Mouse (Mus musculus) MEL-GATA-1-ER (cell line): ENCODE results near the gene Bace1.

Source experiments
- DNase-seq: peaks from one replicate; pipeline ENCODE4 v3.0.0-alpha.2; 2012; ENCODE audit warnings: low read depth; ENCODE audit errors: extremely low read depth

Gene Bace1

DNA sequence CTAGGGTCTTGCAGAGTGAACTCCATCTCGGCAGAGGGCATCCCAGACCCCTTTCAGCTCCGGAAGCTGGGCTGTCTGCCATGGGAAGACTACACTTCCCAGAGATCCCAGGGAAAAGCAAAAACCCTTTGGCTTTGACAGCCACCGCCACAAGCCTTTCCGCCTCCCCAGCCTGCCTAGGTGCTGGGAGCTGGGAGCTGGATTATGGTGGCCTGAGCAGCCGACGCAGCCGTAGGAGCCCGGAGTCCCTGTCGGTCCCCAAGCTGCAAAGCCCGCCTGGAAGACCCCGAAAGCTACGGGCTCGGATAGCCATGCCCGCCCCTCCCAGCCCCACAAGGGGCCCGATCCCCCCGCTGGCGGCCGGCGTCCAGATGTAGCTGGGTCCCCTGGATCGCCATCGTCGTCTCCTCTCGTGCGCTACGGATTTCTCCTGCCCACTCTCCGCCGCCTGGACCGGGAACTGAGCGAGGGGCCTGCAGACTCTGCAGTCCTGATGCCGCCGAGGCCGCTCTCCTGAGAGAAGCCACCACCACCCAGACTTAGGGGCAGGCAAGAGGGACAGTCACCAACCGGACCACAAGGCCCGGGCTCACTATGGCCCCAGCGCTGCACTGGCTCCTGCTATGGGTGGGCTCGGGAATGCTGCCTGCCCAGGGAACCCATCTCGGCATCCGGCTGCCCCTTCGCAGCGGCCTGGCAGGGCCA lies at the start of gene Bace1:
TSS of gene Bace1 (plus strand) at position 147 of the 705 bp plus-strand sequence.
- no peak for DNase-seq

DNA sequence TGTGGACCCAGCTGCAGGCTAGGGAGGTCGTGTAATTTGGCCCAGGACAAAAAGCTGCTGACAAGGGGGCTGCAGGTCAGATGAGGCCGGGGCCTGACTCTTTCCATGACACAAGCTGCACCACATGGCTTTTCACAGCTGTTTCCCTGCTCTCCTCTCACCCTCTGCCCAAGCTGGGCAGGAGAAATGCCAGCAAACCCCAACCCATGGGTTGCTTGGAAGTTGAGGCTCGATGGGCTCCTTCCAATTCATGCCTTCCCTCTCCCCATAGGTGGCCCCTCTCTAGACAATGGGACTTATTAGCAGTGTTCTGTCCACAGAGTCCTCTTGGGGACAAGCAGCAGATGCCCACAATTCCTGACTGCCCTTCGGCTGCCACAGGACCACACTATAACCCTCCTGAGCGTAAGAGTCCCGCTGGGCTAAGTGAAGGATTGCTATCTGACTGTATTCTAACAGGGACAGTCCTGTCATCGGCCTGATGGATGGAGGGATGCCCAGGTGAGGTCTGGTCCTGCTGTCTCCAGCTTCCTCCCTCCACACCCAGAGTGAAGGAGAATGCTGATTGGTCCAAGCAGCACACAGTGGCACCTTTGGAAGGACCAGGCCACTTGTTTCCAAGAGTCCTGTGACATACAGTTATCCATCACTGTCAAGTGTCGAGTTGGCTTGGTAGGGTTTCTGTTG lies 46.8 kb upstream of the Bace1 start:
- DNase-seq: no peak

DNA sequence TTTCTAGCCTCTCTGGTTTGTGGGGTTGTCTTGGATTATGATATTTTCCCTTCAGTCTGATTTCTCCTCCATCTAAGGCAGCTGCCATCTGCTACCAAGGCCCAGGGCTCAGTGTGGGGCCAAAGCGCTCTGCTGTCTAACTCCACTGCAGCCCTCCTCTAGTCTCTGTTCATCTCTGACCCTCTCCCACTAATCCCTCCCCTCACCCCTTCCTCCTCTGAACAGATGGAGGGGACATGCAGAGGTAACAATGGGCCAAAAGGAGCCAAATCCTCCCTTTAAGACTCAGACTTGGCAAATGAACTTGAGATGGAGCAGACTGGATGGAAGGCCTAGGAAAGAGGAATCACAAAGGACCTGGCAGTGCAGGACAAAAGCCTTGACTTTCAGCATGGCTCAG lies 46.1 kb upstream of the Bace1 start:
- DNase-seq: no peak

DNA sequence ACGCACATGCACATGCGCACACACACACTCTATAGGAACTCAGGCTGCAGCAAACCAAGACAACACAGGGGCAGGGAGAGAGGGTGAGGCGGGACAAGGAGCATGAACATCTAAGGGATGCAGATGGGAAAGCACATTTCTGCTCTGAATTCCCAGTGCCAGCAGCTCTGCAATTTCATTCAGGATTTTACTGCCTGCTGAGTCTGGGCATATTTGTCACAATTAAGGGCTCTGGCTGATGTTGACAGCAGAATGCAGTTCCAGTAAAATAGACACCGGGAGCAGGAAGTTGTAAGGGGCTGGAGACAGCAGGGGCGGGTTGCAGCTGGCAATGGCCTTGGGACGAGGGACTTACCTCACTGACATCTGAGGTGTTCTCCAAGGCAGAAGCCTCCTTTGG lies 44.7 kb upstream of the Bace1 start:
- DNase-seq: no peak

DNA sequence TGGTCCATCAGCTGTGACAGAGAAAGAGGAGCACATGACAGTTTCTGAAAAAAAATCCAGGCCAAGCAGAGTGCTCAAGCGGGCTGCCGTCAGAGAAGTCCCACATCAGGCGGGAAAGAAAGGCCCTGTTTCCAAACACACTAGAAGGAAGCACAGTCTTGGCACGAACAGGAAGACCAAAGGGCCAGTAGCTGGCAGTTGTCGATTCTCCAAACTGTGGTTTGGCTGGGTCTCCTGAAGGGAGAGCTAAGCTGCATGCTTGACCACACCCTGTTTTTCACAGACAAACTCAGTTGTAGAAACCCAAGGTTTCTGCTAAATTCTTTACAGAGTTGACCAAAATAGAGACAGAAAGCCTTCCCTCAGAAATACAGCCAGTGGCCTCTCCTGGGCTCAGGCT lies 42.7 kb upstream of the Bace1 start:
- DNase-seq: no peak

DNA sequence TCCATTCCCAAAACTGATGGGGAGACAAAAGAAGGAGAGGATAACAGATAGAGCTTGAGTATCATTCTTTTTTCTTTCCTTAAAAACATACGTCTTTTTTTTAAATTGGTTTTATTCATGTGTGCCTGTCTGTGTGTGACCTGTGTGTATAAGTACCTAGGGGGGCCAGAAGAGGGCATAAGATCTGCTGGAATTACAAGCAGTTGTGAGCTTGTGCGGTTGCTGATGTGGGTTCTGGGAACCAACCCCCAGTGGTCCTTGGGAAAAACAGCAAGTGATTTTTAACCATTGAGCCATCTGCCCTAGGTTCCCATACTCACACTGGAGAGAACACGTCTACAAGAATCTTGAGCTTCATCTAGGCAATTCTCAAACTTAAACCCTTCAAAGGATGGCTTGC lies 41.1 kb upstream of the Bace1 start:
- DNase-seq: no peak

DNA sequence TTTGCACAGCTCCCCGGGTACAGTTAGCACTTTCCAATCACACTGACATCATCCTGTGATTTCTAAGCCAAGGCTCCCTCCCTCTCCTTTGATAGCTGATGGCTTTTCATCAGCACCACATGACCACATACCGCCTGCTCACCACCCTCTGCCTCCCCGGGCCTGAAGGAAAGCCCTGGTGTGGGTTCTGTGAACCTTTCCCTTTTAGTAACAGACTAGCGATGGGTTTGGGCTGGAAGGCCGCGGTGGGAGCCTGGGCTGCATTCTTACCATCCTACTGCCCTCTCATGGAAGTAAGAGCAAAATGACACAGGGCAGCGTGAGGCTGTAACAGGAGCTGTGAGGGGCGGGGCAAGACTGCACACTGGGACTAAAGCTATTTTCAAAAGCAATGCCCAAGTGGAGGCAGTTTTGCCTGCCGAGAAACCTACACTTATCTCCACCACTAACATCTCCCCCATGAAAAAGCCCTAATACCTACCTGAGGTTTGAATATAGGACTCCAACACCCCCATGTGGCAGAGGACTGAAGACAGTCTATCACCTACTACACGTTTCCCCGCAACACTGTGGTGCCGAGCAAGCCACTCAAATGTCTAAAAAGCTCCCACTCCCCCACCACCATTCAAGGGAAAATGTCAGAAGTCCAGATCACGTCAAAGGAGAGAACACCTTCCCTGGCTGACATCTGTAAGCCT lies 39.8 kb upstream of the Bace1 start:
- DNase-seq: no peak

DNA sequence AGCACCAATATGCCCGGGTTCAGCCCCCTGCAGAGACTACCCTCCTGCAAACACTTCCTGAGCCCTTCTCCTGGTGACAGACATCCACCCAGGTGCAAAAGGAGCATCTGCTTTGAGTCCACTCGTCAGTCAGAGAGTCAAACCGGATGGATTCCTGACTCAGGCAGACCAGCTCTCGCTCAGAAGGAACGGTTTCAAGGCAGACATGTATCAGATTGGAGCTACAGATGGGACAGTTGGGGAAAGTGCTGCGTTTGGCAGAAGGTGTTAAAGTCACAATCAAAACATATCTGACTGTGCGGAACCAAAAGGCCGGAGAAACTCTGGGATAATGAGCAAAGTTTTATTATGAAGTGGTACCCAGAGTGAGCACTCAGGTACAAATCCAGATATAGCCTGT lies 39.0 kb upstream of the Bace1 start:
- no peak for DNase-seq

DNA sequence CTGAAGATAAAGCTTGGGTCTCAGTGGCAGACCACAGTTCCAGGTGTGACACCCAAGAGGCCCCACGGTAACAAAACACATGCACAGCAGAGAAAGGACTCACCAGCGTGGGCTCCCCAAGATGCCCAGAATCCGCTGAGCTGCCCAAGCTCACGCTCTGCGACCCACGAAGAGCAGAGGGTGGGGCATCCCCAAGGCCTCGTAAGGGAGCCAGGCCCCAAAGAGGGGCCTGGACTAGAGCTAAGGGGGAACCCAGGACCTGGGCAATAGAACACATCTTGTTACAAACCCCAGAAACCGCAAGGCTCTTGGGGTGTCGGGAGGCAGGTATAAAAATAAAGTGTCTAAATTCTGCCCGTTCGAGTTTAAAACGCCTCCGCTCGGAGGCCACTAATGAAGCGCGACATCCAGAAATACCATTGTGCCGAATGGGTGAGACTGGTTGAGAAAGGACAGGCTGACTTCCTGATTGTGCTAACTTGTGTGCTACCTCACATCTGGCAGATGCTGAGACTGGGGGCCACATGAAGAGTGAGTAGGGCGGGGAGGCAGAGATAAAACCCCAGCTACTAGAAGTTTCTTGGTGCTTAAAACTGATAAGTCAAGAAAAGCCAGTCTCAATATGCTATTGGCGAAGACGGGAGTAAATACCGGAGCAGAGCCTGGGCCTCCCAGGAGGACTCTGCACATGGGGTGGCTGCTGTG lies 35.2 kb upstream of the Bace1 start:
- peak; percentile 91 for DNase-seq

DNA sequence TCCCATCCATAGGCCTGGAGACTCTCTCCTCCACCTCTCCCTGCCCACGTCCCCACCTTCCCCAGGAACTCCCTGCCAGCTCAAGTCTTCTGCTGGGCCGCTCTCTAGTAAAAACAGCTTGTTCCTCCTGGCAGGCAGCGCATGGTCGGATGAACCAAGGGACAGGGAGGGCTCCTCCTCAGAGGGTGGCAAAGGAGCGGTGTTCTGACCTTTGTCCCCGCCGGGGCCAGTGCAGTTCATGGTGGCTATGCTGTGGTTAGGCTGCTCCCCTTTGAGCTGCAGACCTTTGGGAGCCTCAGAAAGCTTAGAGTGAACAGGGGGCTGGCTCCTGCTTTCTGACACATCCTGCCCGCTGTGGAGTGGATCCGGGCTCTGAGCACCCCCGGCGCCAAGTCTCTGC lies 31.5 kb upstream of the Bace1 start:
- DNase-seq: no peak

DNA sequence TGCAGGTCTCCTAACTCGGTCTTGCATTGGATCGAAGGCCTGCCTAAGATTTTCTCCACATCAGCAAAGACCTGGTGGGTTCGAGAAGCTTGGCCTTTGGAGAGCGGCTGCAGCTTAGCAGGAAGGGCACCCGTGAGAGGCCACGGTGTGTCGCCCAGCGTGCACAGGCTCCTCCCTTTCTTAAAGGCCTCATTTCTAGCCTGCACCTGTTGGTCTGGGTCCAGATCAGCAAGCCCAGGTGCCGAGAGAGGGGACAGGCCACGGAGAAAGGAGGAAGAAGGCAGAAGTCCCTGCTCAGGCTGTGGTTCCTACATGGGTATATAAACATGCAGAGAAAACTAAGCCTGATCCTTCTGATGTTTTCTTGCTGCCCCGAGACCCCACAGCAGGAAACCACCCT lies 31.0 kb upstream of the Bace1 start:
- DNase-seq: no peak

DNA sequence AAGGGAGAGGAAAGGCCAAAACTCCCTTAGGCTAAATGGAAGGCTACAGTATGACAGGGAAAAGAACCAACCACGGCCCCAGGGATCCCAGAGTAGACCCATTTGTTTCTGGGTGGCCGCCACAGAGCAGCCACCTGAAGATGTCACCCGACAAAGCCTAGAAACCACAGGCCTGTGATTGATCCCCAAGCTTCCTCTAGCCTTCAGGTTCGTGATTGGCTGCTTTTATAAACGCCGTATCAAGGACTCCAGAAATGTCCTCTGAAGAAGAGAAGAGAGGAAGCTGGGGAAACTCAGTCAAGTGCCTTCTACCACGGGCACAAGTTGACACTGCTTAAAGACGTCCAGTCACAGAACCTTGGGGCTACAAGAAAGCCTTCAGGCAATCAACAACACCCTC lies 30.6 kb upstream of the Bace1 start:
- no peak for DNase-seq

DNA sequence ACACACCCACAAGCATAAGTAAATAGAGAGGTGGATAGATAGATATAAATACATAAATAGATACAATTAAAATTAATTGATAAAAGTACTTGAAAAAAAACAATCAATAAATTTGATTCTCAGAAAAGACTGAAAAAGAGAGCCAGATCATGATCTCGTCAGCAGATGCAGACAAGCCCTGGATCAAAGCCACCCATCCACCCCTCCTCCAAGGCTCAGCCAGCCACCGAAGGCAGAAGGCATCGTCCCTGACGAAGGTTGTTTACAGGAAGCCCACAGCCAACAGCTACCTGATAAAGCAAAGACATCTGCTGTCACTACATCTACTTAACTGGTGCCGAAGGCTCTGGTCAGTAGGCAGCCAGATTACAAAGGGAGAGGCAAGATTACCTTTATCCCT lies 26.4 kb upstream of the Bace1 start:
- DNase-seq: no peak

DNA sequence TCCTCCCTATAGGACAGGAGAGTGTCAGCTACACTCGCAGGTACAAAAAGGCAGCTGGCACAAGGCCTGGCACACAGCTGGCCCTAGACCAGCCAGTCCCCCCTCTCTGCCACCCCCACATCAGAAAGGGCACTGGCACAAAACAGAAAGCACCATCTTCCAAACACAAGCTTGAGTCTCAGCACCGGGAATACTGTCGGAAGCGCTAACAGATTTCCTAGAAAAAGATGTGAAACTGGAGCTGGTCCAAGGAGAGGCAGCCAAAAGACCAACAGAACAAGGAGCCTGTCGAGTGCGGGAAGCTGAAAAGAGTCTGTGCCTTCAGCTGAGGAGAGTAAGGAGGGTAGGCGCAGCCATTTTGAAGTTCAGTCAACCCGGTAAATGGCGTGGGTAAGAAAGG lies 23.3 kb upstream of the Bace1 start:
- no peak for DNase-seq

DNA sequence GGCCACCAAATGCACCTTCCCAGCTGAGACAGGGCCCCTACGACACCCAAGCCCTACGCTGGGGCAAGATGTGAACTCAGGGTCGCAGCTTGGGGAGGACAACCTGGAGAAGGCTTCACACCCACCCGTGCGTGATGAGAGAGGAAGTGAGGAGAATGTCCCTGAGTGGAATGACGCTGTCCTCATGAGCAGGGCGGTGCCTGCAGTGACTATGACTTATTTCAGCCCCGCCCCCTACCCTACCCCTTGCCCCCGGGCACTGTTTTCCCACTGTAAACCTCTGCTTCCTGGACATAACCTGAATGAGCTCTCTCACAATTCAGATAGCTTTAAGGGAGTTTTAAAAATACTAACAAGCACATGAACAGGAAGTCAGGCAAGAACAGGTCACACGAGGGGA lies 22.9 kb upstream of the Bace1 start:
- DNase-seq: no peak

DNA sequence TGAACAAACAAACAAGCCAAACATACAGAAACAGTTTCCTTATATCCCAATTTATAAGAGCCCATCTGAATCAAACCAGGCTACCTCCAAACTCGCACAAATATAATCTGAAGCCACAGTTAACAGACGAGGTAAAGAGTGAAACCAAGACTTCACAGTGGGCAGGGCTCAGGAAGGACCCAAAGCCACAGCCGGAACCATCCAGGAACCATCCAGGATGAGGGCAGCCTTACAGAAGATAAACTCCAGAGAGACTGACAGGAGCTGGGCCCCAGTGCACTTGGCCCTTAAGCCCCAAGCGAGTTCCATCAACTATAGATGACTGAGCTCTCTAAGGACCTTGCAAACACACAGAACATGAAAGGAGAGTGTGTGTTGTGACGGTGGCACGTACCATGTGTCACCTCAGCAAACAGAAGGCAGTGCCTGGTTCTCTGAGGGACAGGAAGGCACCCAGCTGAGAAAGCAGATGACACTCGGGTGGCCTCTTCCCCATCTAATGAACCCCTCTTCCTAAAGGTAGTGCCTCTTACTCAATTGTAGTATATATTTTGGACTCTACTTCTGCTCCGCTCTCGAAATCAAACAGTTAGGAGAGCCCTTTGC lies 19.9 kb upstream of the Bace1 start:
- no peak for DNase-seq

DNA sequence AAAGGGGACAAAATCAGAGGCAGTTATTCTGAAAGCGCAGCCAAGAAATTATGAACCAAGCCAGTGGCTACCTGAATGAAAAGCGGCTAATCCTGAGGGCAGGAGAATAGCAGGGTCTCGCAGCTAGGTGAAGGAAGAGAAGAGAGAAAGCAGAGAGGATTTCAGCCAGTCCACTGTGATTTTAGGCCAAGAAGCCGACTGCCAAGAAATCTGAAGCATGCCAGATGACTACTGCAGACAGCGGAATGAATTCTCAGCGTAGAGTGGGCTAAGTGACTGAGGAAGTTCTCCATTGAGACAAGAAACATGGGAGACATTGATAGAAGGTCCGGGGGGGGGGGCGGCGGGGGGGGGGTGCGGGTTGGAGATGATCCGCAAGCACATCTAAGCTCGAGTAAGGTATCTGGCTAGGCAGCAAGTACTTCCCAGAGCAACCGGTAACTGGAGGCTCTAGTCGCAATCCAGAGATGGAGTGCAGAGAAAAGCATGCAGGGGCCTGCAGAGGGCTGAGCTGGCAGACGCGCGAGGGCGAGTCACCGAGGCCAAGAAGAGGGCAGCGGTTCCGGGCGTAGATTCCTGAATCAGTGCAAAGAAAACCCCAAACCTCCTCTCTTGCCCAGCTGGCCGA lies 10.6 kb upstream of the Bace1 start:
- DNase-seq: no peak

DNA sequence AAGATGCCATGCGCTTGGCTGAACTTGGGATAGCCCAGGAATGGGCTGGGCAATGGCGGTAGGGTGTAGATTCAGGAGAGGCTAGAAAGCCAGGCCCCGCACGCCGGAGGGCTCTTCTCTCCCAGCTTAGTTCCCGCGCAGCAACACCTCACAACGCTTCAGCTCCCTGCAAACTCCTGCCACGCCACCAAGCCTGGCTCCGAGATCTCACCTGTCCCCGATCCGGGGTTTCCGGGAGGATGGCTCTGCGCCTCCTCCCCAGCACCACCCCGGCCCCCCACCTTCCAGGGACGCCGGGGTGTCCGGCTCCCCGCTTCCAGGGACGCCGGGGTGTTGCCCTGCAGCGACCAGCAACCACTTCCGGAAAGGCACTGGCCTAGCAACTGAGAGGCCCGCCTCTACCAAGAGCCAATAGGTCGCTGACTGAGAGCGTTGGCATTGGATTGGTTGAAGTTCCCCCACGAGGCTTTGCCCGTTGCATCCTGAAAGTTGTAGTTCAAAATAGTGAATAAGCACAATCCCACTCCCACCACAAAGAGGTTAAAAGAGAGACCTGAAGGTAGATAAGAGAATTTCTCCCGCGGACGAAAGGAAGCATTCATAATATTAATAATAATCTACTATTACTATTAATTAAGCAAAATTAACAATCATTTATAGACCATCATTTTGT lies 10.0 kb upstream of the Bace1 start, which contains the start of gene Cep164:
TSS of gene Cep164 (minus strand) at position 401 of the 673 bp plus-strand sequence.
- peak; percentile 90 for DNase-seq

DNA sequence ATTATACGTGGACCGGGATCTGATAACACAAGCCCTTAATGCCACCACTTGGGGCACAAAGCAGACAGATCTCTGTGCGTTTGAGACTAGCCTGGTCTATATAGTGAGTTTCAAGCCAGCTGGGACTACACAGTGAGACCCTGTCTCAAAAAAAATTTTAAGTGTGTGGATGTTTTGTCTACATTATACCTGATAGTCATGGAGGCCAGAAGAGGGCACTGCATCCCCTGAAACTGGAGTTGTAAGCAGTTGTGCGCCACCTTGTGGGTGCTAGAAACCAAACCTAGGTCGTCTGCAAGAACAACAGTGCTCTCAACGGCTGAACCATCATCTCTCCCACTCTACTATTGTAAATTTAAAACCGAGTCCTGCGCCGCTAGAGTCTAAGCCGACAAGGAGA lies 9.3 kb upstream of the Bace1 start:
- peak; percentile 82 for DNase-seq

DNA sequence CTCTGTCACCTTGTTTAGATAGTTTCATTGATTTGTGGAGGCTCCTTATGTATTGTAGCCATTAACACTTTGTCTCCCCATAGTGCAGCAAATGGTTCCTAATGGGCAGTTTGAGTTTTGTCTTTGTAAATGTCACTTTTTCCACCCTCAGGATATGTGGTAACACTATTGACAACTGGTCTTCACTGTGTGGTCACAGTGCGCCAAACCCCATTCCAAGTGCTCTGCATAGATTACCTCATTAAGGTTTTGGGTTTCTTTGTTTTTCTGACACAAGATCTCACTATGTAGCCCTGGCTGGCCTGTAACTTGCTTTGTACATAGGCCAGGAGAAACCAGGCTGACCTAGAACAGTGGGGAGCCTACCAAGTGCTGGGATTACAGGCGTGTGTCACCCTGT lies 5.5 kb upstream of the Bace1 start:
- no peak for DNase-seq

DNA sequence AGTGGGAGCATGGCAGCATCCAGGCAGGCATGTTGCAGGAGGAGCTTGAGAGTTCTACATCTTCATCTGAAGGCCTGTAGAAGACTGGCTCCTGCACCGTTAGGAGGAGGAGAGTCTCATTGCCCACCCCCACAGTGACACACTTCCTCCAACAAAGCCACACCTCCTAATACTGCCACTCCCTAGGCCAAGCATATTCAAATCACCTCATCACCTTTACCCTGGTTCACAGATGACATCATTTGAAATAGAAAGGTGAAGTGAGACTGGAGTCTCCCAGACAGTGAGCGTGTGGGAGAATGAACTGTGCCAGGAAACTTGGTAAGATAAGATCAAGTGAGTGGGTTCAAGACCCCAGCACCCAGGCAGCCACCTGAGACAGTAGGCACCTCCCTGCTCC lies 4.9 kb upstream of the Bace1 start:
- no peak for DNase-seq
